11 mouse cellular contexts compared by ENCODE assay signal in genomic region chr4:129580347-129580746, GRCm38 (mm10). TPM values are rescaled to one million over a fixed set of nuclear protein-coding genes. Genes with fewer than 3 reads are reported as not detected.
DNase-seq lines count a peak whose midpoint lies in the region; ATAC-seq and TF ChIP-seq lines count a peak whose summit lies in the region.
"Had no signal": no experiment of that assay in that cellular context is flagged by ENCODE, and none has a peak within 500 bp of the region (broad histone marks: within the 10 kb centered on the region; RNA-seq: fewer than 3 reads in every experiment).

No protein-coding gene starts in this region.

- no peak overlapping the region for H3K4me2 ChIP-seq in forebrain, embryonic 14.5 days (ENCODE audit: low read length)
- no peak overlapping the region for H3K4me2 ChIP-seq in forebrain, embryonic 15.5 days (replicated peaks)
- H3K4me2 ChIP-seq in intestine, embryonic 15.5 days (replicated peaks) = no peak overlapping the region
- H3K4me2 ChIP-seq: liver, embryonic 12.5 days; neural tube, embryonic 13.5 days had no signal

- H3K4me1 ChIP-seq in forebrain, embryonic 14.5 days (ENCODE audit: control insufficient read depth, insufficient read depth, low read length) = no peaks in the 10 kb centered on the region
- H3K4me1 ChIP-seq in forebrain, embryonic 15.5 days = peaks cover 14% of the 10 kb centered on the region
- peaks cover 9% of the 10 kb centered on the region for H3K4me1 ChIP-seq in brown adipose tissue, adult 24 weeks (ENCODE audit: control insufficient read depth, insufficient read depth, insufficient read length, low read length)
- H3K4me1 ChIP-seq in thymus, adult 2 months (replicated peaks; ENCODE audit: control insufficient read depth, insufficient read depth, low read length) = peaks cover 42% of the 10 kb centered on the region
- H3K4me1 ChIP-seq in intestine, embryonic 15.5 days (replicated peaks) = peaks cover 8% of the 10 kb centered on the region; the same call in 1 of the 2 replicates

- WGBS in forebrain, embryonic 14.5 days = 70% methylated on average over 7 of the region's 7 CpGs
- 72% methylated on average over 7 of the region's 7 CpGs for WGBS in forebrain, embryonic 15.5 days
- 45% methylated on average over 7 of the region's 7 CpGs for WGBS in thymus, adult 2 months
- WGBS in intestine, embryonic 15.5 days = 54% methylated on average over 7 of the region's 7 CpGs

- no peak overlapping the region for H3K9ac ChIP-seq in forebrain, embryonic 14.5 days (ENCODE audit: low read length)
- no peak overlapping the region for H3K9ac ChIP-seq in forebrain, embryonic 15.5 days (replicated peaks)
- H3K9ac ChIP-seq in intestine, embryonic 15.5 days = no peak overlapping the region
- H3K9ac ChIP-seq: liver, embryonic 12.5 days; neural tube, embryonic 13.5 days had no signal

- intact Hi-C loops in left cerebral cortex, postnatal 4 days (cut with DNase I) = no loop called here
- intact Hi-C loops in left cerebral cortex, postnatal 36 days (cut with DNase I) = no loop called here

- no peaks in the 10 kb centered on the region for H3K27me3 ChIP-seq in forebrain, embryonic 14.5 days (replicated peaks; ENCODE audit: control insufficient read depth, insufficient read depth, low read length)
- 0 out of 2 replicates have a peak, but pooled peaks cover 2% of the 10 kb centered on the region for H3K27me3 ChIP-seq in forebrain, embryonic 15.5 days
- no peaks in the 10 kb centered on the region for H3K27me3 ChIP-seq in thymus, adult 2 months (ENCODE audit: control insufficient read depth, insufficient read depth, low read length)
- H3K27me3 ChIP-seq in intestine, embryonic 15.5 days (replicated peaks) = no peaks in the 10 kb centered on the region
- H3K27me3 ChIP-seq: neural tube, embryonic 13.5 days had no signal

- TF ChIP-seq CTCF in thymus, adult 2 months (IDR thresholded peaks at IDR 0.05; ENCODE audit: borderline replicate concordance, control insufficient read depth, extremely low read depth, insufficient read depth, low read length, poor library complexity) = no peak

- H3K36me3 ChIP-seq in forebrain, embryonic 14.5 days (ENCODE audit: control insufficient read depth, insufficient read depth, low read length) = no peaks in the 10 kb centered on the region
- no peaks in the 10 kb centered on the region for H3K36me3 ChIP-seq in forebrain, embryonic 15.5 days
- H3K36me3 ChIP-seq in thymus, adult 2 months (ENCODE audit: control insufficient read depth, insufficient read depth, low read length) = no peaks in the 10 kb centered on the region
- no peaks in the 10 kb centered on the region for H3K36me3 ChIP-seq in intestine, embryonic 15.5 days
- H3K36me3 ChIP-seq: liver, embryonic 12.5 days; neural tube, embryonic 13.5 days had no signal

- TF ChIP-seq POLR2A in thymus, adult 2 months (IDR thresholded peaks at IDR 0.05; ENCODE audit: control insufficient read depth, extremely low read depth, insufficient read depth, low read length, poor library complexity) = no peak

- DNase-seq in forebrain, embryonic 14.5 days (ENCODE audit: low spot score) = peak; percentile 43
- peak; percentile 8 for DNase-seq in left cerebral cortex, postnatal 4 days
- DNase-seq in left cerebral cortex, postnatal 36 days (ENCODE audit: low spot score in 2 of 2) = no peak
- DNase-seq in thymus, adult 2 months = peak; percentile 72

- H3K4me3 ChIP-seq in forebrain, embryonic 14.5 days (ENCODE audit: low read depth, low read length) = no peak overlapping the region
- no peak overlapping the region for H3K4me3 ChIP-seq in forebrain, embryonic 15.5 days
- no peak overlapping the region for H3K4me3 ChIP-seq in brown adipose tissue, adult 24 weeks (ENCODE audit: insufficient read depth, low read depth, low read length)
- no peak overlapping the region for H3K4me3 ChIP-seq in thymus, adult 2 months (ENCODE audit: control insufficient read depth, insufficient read depth, low read length)
- no peak overlapping the region for H3K4me3 ChIP-seq in intestine, embryonic 15.5 days (replicated peaks)
- H3K4me3 ChIP-seq: liver, embryonic 12.5 days; neural tube, embryonic 13.5 days had no signal

- no peak for ATAC-seq in forebrain, embryonic 14.5 days
- ATAC-seq in forebrain, embryonic 15.5 days (replicated peaks) = no peak
- no peak for ATAC-seq in intestine, embryonic 15.5 days
- ATAC-seq in erythroblast, adult 5-6 weeks (replicated peaks; ENCODE audit: low FRiP score, poor library complexity, severe bottlenecking) = no peak
- ATAC-seq: liver, embryonic 12.5 days had no signal

- no peak overlapping the region for H3K27ac ChIP-seq in forebrain, embryonic 14.5 days (ENCODE audit: low read depth, low read length)
- H3K27ac ChIP-seq in forebrain, embryonic 15.5 days (replicated peaks) = no peak overlapping the region
- H3K27ac ChIP-seq in brown adipose tissue, adult 24 weeks (replicated peaks; ENCODE audit: low read depth, low read length) = peak overlapping the region; percentile 29
- peak overlapping the region; percentile 62 for H3K27ac ChIP-seq in thymus, adult 2 months (ENCODE audit: control insufficient read depth, insufficient read depth, low read length)
- H3K27ac ChIP-seq in intestine, embryonic 15.5 days = no peak overlapping the region
- H3K27ac ChIP-seq: liver, embryonic 12.5 days; neural tube, embryonic 13.5 days had no signal

- no peaks in the 10 kb centered on the region for H3K9me3 ChIP-seq in forebrain, embryonic 14.5 days (replicated peaks; ENCODE audit: control insufficient read depth, low read length)
- H3K9me3 ChIP-seq in forebrain, embryonic 15.5 days = no peaks in the 10 kb centered on the region
- no peaks in the 10 kb centered on the region for H3K9me3 ChIP-seq in intestine, embryonic 15.5 days
- H3K9me3 ChIP-seq: liver, embryonic 12.5 days; neural tube, embryonic 13.5 days had no signal

RNA-seq across cellular contexts. Expression of gene Fam167b, which starts 2.0 kb away (rescaled TPM):
- not detected in 2 replicates for polyA plus RNA-seq in forebrain, embryonic 14.5 days (2014; fragmentation: Nextera tagmentation; extraction: Ambion mirVana)
- polyA plus RNA-seq in forebrain, embryonic 15.5 days (2015; fragmentation: Nextera tagmentation; extraction: Ambion mirVana) = 0.25 and 0.41 TPM in 2 replicates
- total RNA-seq in left cerebral cortex, postnatal 4 days (2021) = not detected
- not detected for total RNA-seq in left cerebral cortex, postnatal 36 days (2021)
- not detected in 2 replicates for polyA plus RNA-seq in brown adipose tissue, adult 24 weeks (2012; ENCODE audit: insufficient read depth, insufficient read length, missing spikeins)
- polyA plus RNA-seq in thymus, adult 2 months (2012; rRNA removed) = 2.6 and 3.0 TPM in 2 replicates
- 3.0 and 3.3 TPM in 2 replicates for polyA plus RNA-seq in intestine, embryonic 15.5 days (2015; fragmentation: Nextera tagmentation; extraction: Ambion mirVana)
- not detected in 2 replicates for total RNA-seq in erythroblast, adult 5-6 weeks (2015; ENCODE audit: low replicate concordance)
- not detected in 2 replicates for total RNA-seq in erythroblast, adult 5-6 weeks (2017; ENCODE audit: low replicate concordance)
- total RNA-seq: megakaryocyte progenitor cell, adult 5-6 weeks had no signal

RNA-seq across cellular contexts. Expression of gene Lck, which starts 6.9 kb away (rescaled TPM):
- 8.2 and 9.0 TPM in 2 replicates for polyA plus RNA-seq in forebrain, embryonic 14.5 days (2014; fragmentation: Nextera tagmentation; extraction: Ambion mirVana)
- polyA plus RNA-seq in forebrain, embryonic 15.5 days (2015; fragmentation: Nextera tagmentation; extraction: Ambion mirVana) = 7.6 and 9.2 TPM in 2 replicates
- total RNA-seq in left cerebral cortex, postnatal 4 days (2021) = 10 to 100 TPM; 14.1 to 15.2 TPM
- 1 to 10 TPM; 2.1 to 2.6 TPM for total RNA-seq in left cerebral cortex, postnatal 36 days (2021)
- polyA plus RNA-seq in brown adipose tissue, adult 24 weeks (2012; ENCODE audit: insufficient read depth, insufficient read length, missing spikeins) = not detected in 2 replicates
- 1,584 and 1,845 TPM in 2 replicates for polyA plus RNA-seq in thymus, adult 2 months (2012; rRNA removed)
- polyA plus RNA-seq in intestine, embryonic 15.5 days (2015; fragmentation: Nextera tagmentation; extraction: Ambion mirVana) = 7.6 and 9.7 TPM in 2 replicates
- 2.9 TPM in 1 of 2 replicates, not detected in the other for total RNA-seq in erythroblast, adult 5-6 weeks (2015; ENCODE audit: low replicate concordance)
- 4.3 and 6.1 TPM in 2 replicates for total RNA-seq in erythroblast, adult 5-6 weeks (2017; ENCODE audit: low replicate concordance)

RNA-seq across cellular contexts. Expression of gene Eif3i, which starts 20.1 kb away (rescaled TPM):
- 259 and 316 TPM in 2 replicates for polyA plus RNA-seq in forebrain, embryonic 14.5 days (2014; fragmentation: Nextera tagmentation; extraction: Ambion mirVana)
- polyA plus RNA-seq in forebrain, embryonic 15.5 days (2015; fragmentation: Nextera tagmentation; extraction: Ambion mirVana) = 223 and 225 TPM in 2 replicates
- 100 to 1,000 TPM; 137 to 143 TPM for total RNA-seq in left cerebral cortex, postnatal 4 days (2021)
- 100 to 1,000 TPM; 121 to 140 TPM for total RNA-seq in left cerebral cortex, postnatal 36 days (2021)
- 156 and 174 TPM in 2 replicates for polyA plus RNA-seq in brown adipose tissue, adult 24 weeks (2012; ENCODE audit: insufficient read depth, insufficient read length, missing spikeins)
- polyA plus RNA-seq in thymus, adult 2 months (2012; rRNA removed) = 331 and 350 TPM in 2 replicates
- 270 and 281 TPM in 2 replicates for polyA plus RNA-seq in intestine, embryonic 15.5 days (2015; fragmentation: Nextera tagmentation; extraction: Ambion mirVana)
- 92.8 and 113 TPM in 2 replicates for total RNA-seq in erythroblast, adult 5-6 weeks (2015; ENCODE audit: low replicate concordance)
- total RNA-seq in erythroblast, adult 5-6 weeks (2017; ENCODE audit: low replicate concordance) = 50.9 and 56.7 TPM in 2 replicates

RNA-seq across cellular contexts. Expression of gene Tmem234, which starts 20.1 kb away (rescaled TPM):
- polyA plus RNA-seq in forebrain, embryonic 14.5 days (2014; fragmentation: Nextera tagmentation; extraction: Ambion mirVana) = 144 and 179 TPM in 2 replicates
- 160 and 165 TPM in 2 replicates for polyA plus RNA-seq in forebrain, embryonic 15.5 days (2015; fragmentation: Nextera tagmentation; extraction: Ambion mirVana)
- total RNA-seq in left cerebral cortex, postnatal 4 days (2021) = 100 to 1,000 TPM in 1 of 2 experiments, 10 to 100 TPM in 1; 99.9 to 102 TPM
- 10 to 100 TPM; 92.2 to 93.7 TPM for total RNA-seq in left cerebral cortex, postnatal 36 days (2021)
- 84.4 and 96.6 TPM in 2 replicates for polyA plus RNA-seq in brown adipose tissue, adult 24 weeks (2012; ENCODE audit: insufficient read depth, insufficient read length, missing spikeins)
- polyA plus RNA-seq in thymus, adult 2 months (2012; rRNA removed) = 243 and 257 TPM in 2 replicates
- polyA plus RNA-seq in intestine, embryonic 15.5 days (2015; fragmentation: Nextera tagmentation; extraction: Ambion mirVana) = 170 and 198 TPM in 2 replicates
- 37.9 and 60.8 TPM in 2 replicates for total RNA-seq in erythroblast, adult 5-6 weeks (2015; ENCODE audit: low replicate concordance)
- 82.2 and 119 TPM in 2 replicates for total RNA-seq in erythroblast, adult 5-6 weeks (2017; ENCODE audit: low replicate concordance)

RNA-seq across cellular contexts. Expression of gene Dcdc2b, which starts 33.7 kb away (rescaled TPM):
- 2.2 and 3.2 TPM in 2 replicates for polyA plus RNA-seq in forebrain, embryonic 14.5 days (2014; fragmentation: Nextera tagmentation; extraction: Ambion mirVana)
- polyA plus RNA-seq in forebrain, embryonic 15.5 days (2015; fragmentation: Nextera tagmentation; extraction: Ambion mirVana) = 3.5 and 3.7 TPM in 2 replicates
- total RNA-seq in left cerebral cortex, postnatal 4 days (2021) = 1 to 10 TPM; 3.4 to 4.0 TPM
- total RNA-seq in left cerebral cortex, postnatal 36 days (2021) = 1 to 10 TPM; 2.9 to 7.7 TPM
- 1.3 TPM in 1 of 2 replicates, not detected in the other for polyA plus RNA-seq in brown adipose tissue, adult 24 weeks (2012; ENCODE audit: insufficient read depth, insufficient read length, missing spikeins)
- 4.9 and 7.0 TPM in 2 replicates for polyA plus RNA-seq in thymus, adult 2 months (2012; rRNA removed)
- polyA plus RNA-seq in intestine, embryonic 15.5 days (2015; fragmentation: Nextera tagmentation; extraction: Ambion mirVana) = 1.1 and 2.1 TPM in 2 replicates
- total RNA-seq in erythroblast, adult 5-6 weeks (2015; ENCODE audit: low replicate concordance) = not detected in 2 replicates
- total RNA-seq in erythroblast, adult 5-6 weeks (2017; ENCODE audit: low replicate concordance) = not detected in 2 replicates
- total RNA-seq: megakaryocyte progenitor cell, adult 5-6 weeks had no signal

Comparison
In these comparisons a context has a peak if more than half of its experiments do, and no peak if none do; other contexts are left out.
1. DNase-seq: peak in forebrain, embryonic 14.5 days (single experiment), left cerebral cortex, postnatal 4 days (single experiment) and thymus, adult 2 months (single experiment); none in left cerebral cortex, postnatal 36 days (0 of 2).
2. H3K27ac ChIP-seq: peak in brown adipose tissue, adult 24 weeks (single experiment) and thymus, adult 2 months (single experiment); none in forebrain, embryonic 14.5 days (single experiment), forebrain, embryonic 15.5 days (single experiment) and intestine, embryonic 15.5 days (single experiment).
3. RNA of gene Lck, which starts 6.9 kb away (polyA plus RNA-seq): 1,584 to 1,845 TPM in thymus, adult 2 months; 7.6 to 9.7 TPM in intestine, embryonic 15.5 days, 7.6 to 9.2 TPM in forebrain, embryonic 15.5 days, 8.2 to 9.0 TPM in forebrain, embryonic 14.5 days and not detected in brown adipose tissue, adult 24 weeks; every median in the first group is over 100 times any median in the second.